Mouse (Mus musculus): Measurements from ENCODE around the gene Fgd5. TPM values are rescaled to one million over a fixed set of nuclear protein-coding genes. Genes with fewer than 3 reads are reported as not detected.
"Not testable (repeated sequence)": the region's sequence is repeated elsewhere in the genome, so short reads cannot be mapped to it uniquely, and the experiment has no call there.

Gene Fgd5
- polyA plus RNA-seq, 1 experiment from 2014 or later = 5.1 TPM

GRCm38 (mm10) chr6:92042055-92042454 is 63.4 kb downstream of the Fgd5 start:
- no peaks in the 10 kb centered on the region for H3K27me3 ChIP-seq (ENCODE audit: low read depth, poor library complexity, severe bottlenecking)
- no peaks in the 10 kb centered on the region for H3K9me3 ChIP-seq (replicated peaks)
- DNase-seq (ENCODE audit: low spot score) = no peak
- WGBS = 98% methylated on average over 4 of the region's 4 CpGs
- no peak overlapping the region for H3K27ac ChIP-seq (replicated peaks)
- no peaks in the 10 kb centered on the region for H3K36me3 ChIP-seq
- no peak overlapping the region for H3K4me3 ChIP-seq
- H3K4me1 ChIP-seq = no peaks in the 10 kb centered on the region

GRCm38 (mm10) chr6:92042850-92043249 is 64.2 kb downstream of the Fgd5 start:
- no peak overlapping the region for H3K27ac ChIP-seq (replicated peaks)
- H3K27me3 ChIP-seq (ENCODE audit: low read depth, poor library complexity, severe bottlenecking) = no peaks in the 10 kb centered on the region
- DNase-seq (ENCODE audit: low spot score) = no peak
- no peaks in the 10 kb centered on the region for H3K4me1 ChIP-seq
- no peak overlapping the region for H3K4me3 ChIP-seq
- no peaks in the 10 kb centered on the region for H3K9me3 ChIP-seq (replicated peaks)
- no peaks in the 10 kb centered on the region for H3K36me3 ChIP-seq
- WGBS = 88% methylated on average over 1 of the region's 1 CpGs

GRCm38 (mm10) chr6:92057768-92058167 is 79.1 kb downstream of the Fgd5 start:
- Histone ChIP-seq H3K4me1 (no peaks in the 10 kb centered on the region), H3K9me3 (replicated peaks) (no peaks in the 10 kb centered on the region), H3K4me3 (no peak overlapping the region), H3K36me3 (no peaks in the 10 kb centered on the region), H3K27me3 (ENCODE audit: low read depth, poor library complexity, severe bottlenecking) (no peaks in the 10 kb centered on the region), H3K27ac (replicated peaks) (no peak overlapping the region)
- WGBS = 65% methylated on average over 2 of the region's 2 CpGs
- no peak for DNase-seq (ENCODE audit: low spot score)

GRCm38 (mm10) chr6:92061725-92062124 is 83.0 kb downstream of the Fgd5 start:
- no peaks in the 10 kb centered on the region for H3K27me3 ChIP-seq (ENCODE audit: low read depth, poor library complexity, severe bottlenecking)
- no peaks in the 10 kb centered on the region for H3K4me1 ChIP-seq
- H3K27ac ChIP-seq (replicated peaks) = no peak overlapping the region
- no peaks in the 10 kb centered on the region for H3K36me3 ChIP-seq
- WGBS = 62% methylated on average over 5 of the region's 5 CpGs
- H3K9me3 ChIP-seq (replicated peaks) = no peaks in the 10 kb centered on the region
- no peak for DNase-seq (ENCODE audit: low spot score)
- H3K4me3 ChIP-seq = no peak overlapping the region

GRCm38 (mm10) chr6:92063452-92063851 is 84.8 kb downstream of the Fgd5 start:
- no peaks in the 10 kb centered on the region for H3K36me3 ChIP-seq
- no peak overlapping the region for H3K27ac ChIP-seq (replicated peaks)
- no peaks in the 10 kb centered on the region for H3K9me3 ChIP-seq (replicated peaks)
- WGBS = 85% methylated on average over 2 of the region's 2 CpGs
- H3K4me1 ChIP-seq = peaks cover 3% of the 10 kb centered on the region; the same call in 1 of the 2 replicates
- no peak for DNase-seq (ENCODE audit: low spot score)
- no peak overlapping the region for H3K4me3 ChIP-seq
- H3K27me3 ChIP-seq (ENCODE audit: low read depth, poor library complexity, severe bottlenecking) = no peaks in the 10 kb centered on the region

- Histone ChIP-seq H3K36me3 (no peaks in the 10 kb centered on the region), H3K27me3 (ENCODE audit: low read depth, poor library complexity, severe bottlenecking) (no peaks in the 10 kb centered on the region), H3K4me3 (no peak overlapping the region), H3K4me1 (peaks cover 3% of the 10 kb centered on the region; the same call in 1 of the 2 replicates), H3K9me3 (replicated peaks) (no peaks in the 10 kb centered on the region), H3K27ac (replicated peaks) (no peak overlapping the region)
- DNase-seq (ENCODE audit: low spot score) = no peak
- WGBS = 83% methylated on average over 10 of the region's 10 CpGs
Observed at GRCm38 (mm10) chr6:92064101-92064500, 85.4 kb downstream of the Fgd5 start.

- Histone ChIP-seq H3K9me3 (replicated peaks) (no peaks in the 10 kb centered on the region), H3K4me1 (peaks cover 3% of the 10 kb centered on the region; the same call in 1 of the 2 replicates), H3K36me3 (no peaks in the 10 kb centered on the region), H3K27ac (replicated peaks) (no peak overlapping the region), H3K4me3 (no peak overlapping the region), H3K27me3 (ENCODE audit: low read depth, poor library complexity, severe bottlenecking) (no peaks in the 10 kb centered on the region)
- DNase-seq (ENCODE audit: low spot score) = peak; percentile 54
- 55% methylated on average over 12 of the region's 12 CpGs for WGBS
Observed at GRCm38 (mm10) chr6:92065721-92066496, 87.2 kb downstream of the Fgd5 start.

GRCm38 (mm10) chr6:92067146-92067790 is 88.6 kb downstream of the Fgd5 start:
- WGBS = 33% methylated on average over 16 of the region's 16 CpGs
- Histone ChIP-seq H3K27ac (replicated peaks) (no peak overlapping the region), H3K4me3 (no peak overlapping the region), H3K9me3 (replicated peaks) (no peaks in the 10 kb centered on the region), H3K27me3 (ENCODE audit: low read depth, poor library complexity, severe bottlenecking) (no peaks in the 10 kb centered on the region), H3K4me1 (peaks cover 3% of the 10 kb centered on the region; the same call in 1 of the 2 replicates), H3K36me3 (no peaks in the 10 kb centered on the region)
- peak; percentile 72 for DNase-seq (ENCODE audit: low spot score)

- H3K4me3 ChIP-seq = no peak overlapping the region
- H3K27ac ChIP-seq (replicated peaks) = no peak overlapping the region
- no peaks in the 10 kb centered on the region for H3K27me3 ChIP-seq (ENCODE audit: low read depth, poor library complexity, severe bottlenecking)
- H3K36me3 ChIP-seq = no peaks in the 10 kb centered on the region
- peaks cover 3% of the 10 kb centered on the region; the same call in 1 of the 2 replicates for H3K4me1 ChIP-seq
- H3K9me3 ChIP-seq (replicated peaks) = no peaks in the 10 kb centered on the region
- DNase-seq (ENCODE audit: low spot score) = no peak
- WGBS = 60% methylated on average over 15 of the region's 15 CpGs
Observed at GRCm38 (mm10) chr6:92071121-92071839, 92.6 kb downstream of the Fgd5 start.

GRCm38 (mm10) chr6:92080730-92081129 is 102.1 kb downstream of the Fgd5 start:
- H3K27ac ChIP-seq (replicated peaks) = no peak overlapping the region
- no peaks in the 10 kb centered on the region for H3K9me3 ChIP-seq (replicated peaks)
- DNase-seq (ENCODE audit: low spot score) = no peak
- no peaks in the 10 kb centered on the region for H3K27me3 ChIP-seq (ENCODE audit: low read depth, poor library complexity, severe bottlenecking)
- no peak overlapping the region for H3K4me3 ChIP-seq
- H3K36me3 ChIP-seq = no peaks in the 10 kb centered on the region
- WGBS = 91% methylated on average over 2 of the region's 2 CpGs
- H3K4me1 ChIP-seq = peaks cover 4% of the 10 kb centered on the region; the same call in 1 of the 2 replicates

- no peaks in the 10 kb centered on the region for H3K4me1 ChIP-seq
- no peak overlapping the region for H3K27ac ChIP-seq (replicated peaks)
- H3K27me3 ChIP-seq (ENCODE audit: low read depth, poor library complexity, severe bottlenecking) = no peaks in the 10 kb centered on the region
- no peaks in the 10 kb centered on the region for H3K9me3 ChIP-seq (replicated peaks)
- no peaks in the 10 kb centered on the region for H3K36me3 ChIP-seq
- WGBS = 83% methylated on average over 4 of the region's 4 CpGs
- no peak for DNase-seq (ENCODE audit: low spot score)
- no peak overlapping the region for H3K4me3 ChIP-seq
Observed at GRCm38 (mm10) chr6:92082756-92083155, 104.1 kb downstream of the Fgd5 start.

GRCm38 (mm10) chr6:92084932-92085331 is 106.3 kb downstream of the Fgd5 start:
- no peak for DNase-seq (ENCODE audit: low spot score)
- Histone ChIP-seq H3K27me3 (ENCODE audit: low read depth, poor library complexity, severe bottlenecking) (no peaks in the 10 kb centered on the region), H3K9me3 (replicated peaks) (no peaks in the 10 kb centered on the region), H3K4me1 (peaks cover 2% of the 10 kb centered on the region), H3K4me3 (no peak overlapping the region), H3K27ac (replicated peaks) (no peak overlapping the region), H3K36me3 (no peaks in the 10 kb centered on the region)
- WGBS = 81% methylated on average over 3 of the region's 3 CpGs

- H3K4me1 ChIP-seq = peaks cover 25% of the 10 kb centered on the region
- H3K36me3 ChIP-seq; DNase-seq (ENCODE audit: low spot score); H3K27ac ChIP-seq (replicated peaks); H3K4me3 ChIP-seq; H3K9me3 ChIP-seq (replicated peaks); H3K27me3 ChIP-seq (ENCODE audit: low read depth, poor library complexity, severe bottlenecking): not testable (repeated sequence)
- WGBS = 91% methylated on average over 7 of the region's 7 CpGs
Observed at GRCm38 (mm10) chr6:92089141-92089540, 110.5 kb downstream of the Fgd5 start.
